Mouse (Mus musculus) c-Kit-positive CD71-positive TER-119-positive erythroid progenitor cells, embryonic 14.5 days (primary cell): ENCODE data around the gene Nap1l1.
A peak's percentile ranks its signal among the peaks of the same experiment; 100 is the strongest.
"Not testable (repeated sequence)": the region's sequence is repeated elsewhere in the genome, so short reads cannot be mapped to it uniquely, and the experiment has no call there.

Source experiments
- DNase-seq: peaks from one replicate; pipeline ENCODE4 v3.0.0-alpha.2; 2013; ENCODE audit warnings: low spot score

The Nap1l1 gene

DNA sequence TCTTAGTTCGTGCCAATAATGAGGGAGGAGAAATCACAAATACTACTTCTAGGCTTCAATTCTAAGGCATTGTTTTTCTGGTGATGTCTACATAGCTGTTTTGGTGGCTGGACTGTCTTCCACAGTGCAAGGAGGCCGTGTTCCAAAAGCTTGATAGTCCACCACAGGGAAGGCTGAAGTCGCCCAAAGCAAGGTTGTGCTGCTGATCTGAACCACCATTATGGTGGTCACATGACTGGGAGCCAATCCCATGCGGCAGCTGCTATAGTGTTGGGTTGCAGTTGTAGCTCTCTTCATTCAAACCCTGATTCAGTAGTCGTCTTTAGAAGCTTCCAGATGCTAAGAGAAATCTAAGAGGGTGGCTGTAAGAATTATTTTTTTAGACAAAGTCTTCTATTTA lies 6.6 kb downstream of the Nap1l1 start:
- DNase-seq: no peak

DNA sequence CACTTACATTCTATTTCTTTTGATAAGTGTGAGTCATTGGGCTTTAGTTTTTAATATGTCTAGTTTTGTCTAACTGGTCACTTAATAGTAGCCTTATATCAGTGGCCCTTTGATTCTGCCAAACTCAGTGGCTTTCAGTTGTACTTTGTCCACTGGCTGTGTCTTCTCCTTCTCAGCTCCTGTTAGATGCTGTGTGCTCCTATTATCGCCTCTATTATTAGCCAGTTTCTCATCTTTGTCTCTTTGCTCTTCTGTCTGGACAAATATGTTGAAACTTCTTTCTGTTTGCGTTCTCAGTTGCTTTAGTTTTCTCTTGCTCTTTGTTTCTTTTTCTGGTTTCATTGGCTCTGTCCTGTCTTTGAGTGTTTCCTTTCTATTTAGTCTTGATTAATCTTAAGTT lies 9.6 kb downstream of the Nap1l1 start:
- no peak for DNase-seq

DNA sequence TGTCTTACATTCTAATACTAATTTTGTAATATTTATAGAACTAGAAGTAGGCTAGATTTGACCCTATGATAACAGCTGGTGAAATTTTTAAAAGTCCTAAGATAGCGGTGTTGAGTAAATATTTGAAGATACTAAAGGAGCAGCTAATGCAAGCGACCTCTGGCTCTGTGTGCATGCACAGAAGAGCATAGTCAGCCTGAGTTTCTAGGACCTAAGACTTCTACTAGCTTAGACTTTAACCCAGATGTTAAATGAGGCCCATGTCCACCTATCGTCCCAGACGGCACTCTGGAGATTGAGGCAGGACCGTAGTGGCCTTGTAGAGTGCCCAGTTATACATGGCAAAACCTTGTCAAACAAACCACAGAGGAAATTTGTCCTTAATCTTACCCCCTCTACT lies 11.1 kb downstream of the Nap1l1 start:
- no peak for DNase-seq

DNA sequence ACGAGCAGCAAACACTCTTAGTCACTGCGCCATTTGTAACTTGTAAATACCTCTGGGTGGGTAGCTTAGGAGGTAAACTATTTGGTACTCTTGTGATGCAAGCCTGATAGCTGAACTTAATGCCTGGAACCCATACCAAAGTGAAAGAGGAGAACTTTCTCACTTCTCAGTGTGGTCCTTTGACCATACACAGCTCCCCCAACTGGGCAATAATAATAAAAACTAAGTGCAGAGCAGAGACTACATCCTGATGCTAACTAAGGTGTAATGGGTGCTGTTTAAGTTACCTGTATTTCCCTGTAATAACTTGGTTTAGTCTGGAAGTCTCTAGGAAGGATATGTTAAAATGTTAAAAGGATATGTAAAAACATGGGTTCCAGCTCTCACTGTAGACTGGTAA lies 15.8 kb downstream of the Nap1l1 start:
- DNase-seq: no peak

DNA sequence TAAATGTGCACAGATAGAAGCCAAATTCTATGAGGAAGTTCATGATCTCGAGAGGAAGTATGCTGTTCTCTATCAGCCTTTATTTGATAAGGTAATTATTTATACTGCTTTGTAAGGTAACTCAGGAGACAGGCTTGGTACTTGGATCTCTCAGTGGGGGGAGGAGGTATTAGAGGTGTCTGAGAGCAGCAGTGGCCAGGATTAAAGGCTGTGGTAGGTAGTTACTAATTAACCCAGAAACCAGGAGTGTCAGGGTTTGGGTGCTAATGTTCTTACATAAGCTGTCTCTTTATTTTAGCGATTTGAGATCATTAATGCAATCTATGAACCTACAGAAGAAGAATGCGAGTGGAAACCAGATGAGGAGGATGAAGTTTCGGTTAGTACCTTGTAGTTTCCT lies 17.1 kb downstream of the Nap1l1 start:
- not testable (repeated sequence) for DNase-seq

DNA sequence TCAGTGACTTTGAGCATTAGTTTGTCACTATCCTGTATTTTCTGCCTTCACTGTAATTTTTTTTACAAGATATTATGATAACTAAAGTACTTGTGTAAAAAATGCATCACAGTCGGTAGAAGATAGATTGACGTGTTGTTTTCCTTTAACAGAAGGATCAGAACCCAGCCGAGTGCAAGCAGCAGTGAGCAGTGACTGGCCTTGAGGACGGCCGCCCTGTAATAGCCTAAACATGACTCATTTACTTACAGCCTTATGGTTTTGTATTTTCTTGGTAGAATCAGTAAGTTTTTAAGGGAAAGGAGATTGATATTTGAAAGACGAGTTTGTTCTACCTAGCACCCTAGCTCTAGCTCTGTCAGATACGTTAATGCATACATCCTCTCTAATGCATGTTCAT lies 22.9 kb downstream of the Nap1l1 start:
- DNase-seq: no peak

DNA sequence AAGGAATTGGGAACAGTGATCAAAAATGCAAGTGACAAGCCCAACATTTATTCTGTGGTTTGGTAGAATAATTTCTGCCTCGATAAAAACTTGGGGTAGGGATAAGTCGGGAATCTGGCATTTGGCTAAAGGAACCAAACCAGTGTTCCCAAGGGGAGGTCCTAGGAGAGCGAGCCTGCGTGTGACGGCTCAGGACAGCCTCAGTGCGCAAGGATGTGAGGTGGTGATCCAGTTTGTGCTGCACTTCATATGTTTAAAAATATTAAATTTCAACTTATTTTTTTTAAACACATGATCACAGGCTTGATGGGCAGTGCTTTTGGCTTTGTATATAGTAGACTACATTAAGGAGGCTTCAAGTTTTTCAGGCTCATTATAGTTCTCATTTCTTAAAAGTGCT lies 26.9 kb downstream of the Nap1l1 start:
- DNase-seq: no peak

DNA sequence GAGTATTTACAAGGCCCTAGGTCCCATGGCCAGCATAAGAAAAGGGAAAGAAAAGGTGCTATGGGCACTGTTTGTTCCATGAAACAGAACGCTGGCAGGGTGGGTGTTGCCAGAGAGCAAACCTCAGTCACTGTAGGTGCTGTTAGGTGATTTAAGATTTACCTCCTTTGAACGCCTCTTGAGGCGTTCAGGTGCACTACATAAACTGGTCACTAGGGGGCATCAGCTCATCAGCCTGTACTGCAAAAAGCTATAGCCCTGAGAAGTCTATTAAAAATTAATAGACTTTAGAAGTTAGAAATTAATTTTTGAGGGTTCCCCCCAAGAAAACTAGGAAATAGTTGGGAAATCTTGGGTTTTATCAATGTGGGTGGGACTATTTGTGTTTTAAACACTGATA lies 30.0 kb downstream of the Nap1l1 start:
- DNase-seq: peak; percentile 78

DNA sequence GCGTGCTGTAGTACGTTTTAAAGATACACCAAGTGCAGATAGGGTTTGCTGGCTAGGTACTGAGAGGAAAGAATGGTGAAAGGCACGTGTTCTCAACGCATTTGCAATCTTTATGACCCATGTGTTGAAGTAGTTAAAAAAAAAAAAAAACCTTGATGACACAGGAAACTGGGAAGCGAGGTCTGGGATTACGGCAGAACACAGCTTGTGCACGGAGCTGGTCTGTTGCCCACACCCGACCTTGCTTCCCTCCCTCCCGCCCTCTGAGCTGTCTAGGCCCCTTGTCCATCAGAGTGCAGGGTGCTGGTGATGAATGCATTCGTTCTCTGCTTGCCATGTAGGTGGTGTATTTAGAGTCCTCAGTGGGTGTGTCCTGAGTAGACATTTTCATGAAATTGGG lies 30.7 kb downstream of the Nap1l1 start:
- DNase-seq: no peak

DNA sequence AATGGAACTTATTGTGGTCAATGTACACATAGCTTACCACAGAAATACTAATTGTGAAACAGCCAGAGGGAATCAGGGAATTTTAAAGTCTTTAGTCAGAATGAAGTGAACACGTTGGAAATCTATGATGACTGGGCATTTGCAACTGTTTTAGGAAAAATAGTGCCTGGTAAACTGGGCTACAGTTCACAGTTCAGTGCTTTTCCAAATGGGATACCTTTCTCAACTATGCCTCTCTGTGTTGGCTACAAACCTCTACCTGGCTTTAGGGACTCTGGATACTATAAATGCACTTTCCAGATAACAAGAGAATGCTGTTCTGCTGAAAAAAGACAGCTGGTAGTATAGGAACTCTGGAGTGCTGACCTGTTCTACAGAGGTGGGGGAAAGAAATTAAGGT lies 31.6 kb downstream of the Nap1l1 start:
- no peak for DNase-seq

DNA sequence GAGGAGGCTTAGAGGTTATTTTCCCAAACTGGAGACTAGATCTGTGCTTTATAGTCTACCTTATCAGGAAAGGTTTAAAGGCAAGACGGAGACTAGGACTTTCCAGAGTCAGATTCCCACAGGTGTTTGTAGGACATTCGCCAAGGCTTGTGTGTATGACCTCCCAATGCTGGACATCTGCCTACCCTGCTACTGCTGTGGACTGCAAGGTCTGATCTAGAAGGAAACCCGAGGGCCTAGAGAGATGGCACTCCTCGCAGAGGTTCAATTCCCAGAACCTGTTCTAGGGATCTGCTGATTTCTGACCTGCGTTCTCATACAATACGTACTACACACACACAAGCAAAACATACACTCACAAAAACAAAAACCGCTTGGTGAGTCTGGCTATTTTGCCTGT lies 32.4 kb downstream of the Nap1l1 start:
- DNase-seq: peak; percentile 25

DNA sequence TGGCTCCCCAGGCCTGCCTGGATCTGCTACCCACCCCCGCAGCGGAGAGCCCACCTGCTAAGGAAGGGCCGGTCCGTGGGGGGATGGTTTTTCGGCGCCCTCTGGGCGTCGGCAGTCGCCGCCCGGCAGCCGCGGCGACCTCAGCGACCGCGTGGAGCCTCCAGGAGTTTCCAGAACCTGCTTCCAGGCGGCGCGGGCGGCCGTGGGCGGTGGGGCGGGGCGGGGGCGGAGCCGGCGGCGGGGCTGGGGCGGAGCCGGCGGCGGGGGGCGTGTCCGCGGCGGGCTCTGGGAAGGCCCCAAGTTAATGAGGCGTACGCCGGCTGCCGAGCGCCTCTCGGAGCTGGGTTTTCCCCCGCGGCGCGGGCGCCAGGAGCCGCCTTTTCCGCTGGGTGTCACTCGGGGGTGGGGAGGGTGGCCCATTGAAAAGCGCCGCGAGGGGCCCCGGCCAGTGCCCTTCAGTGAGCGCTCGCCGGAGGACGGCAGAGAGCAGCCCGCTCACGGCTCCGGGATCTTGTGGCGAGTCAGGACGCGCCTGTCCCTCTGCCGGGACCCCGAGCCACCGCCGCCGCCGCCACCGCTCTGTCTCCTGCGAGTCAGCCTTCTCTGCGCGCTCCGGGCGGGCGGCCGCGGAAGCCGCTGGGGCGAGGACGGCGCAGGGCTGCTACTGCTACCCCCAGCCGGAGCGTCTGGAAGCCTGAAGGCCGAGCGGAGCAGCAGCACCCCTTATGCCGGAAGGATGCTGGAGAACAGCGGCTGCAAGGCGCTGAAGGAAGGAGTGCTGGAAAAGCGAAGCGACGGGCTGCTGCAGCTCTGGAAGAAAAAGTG lies 33.3 kb downstream of the Nap1l1 start, which contains the start of gene Phlda1:
Phlda1 (plus strand) TSS at position 186 of the 825 bp plus-strand sequence.
- peak; percentile 80 for DNase-seq

DNA sequence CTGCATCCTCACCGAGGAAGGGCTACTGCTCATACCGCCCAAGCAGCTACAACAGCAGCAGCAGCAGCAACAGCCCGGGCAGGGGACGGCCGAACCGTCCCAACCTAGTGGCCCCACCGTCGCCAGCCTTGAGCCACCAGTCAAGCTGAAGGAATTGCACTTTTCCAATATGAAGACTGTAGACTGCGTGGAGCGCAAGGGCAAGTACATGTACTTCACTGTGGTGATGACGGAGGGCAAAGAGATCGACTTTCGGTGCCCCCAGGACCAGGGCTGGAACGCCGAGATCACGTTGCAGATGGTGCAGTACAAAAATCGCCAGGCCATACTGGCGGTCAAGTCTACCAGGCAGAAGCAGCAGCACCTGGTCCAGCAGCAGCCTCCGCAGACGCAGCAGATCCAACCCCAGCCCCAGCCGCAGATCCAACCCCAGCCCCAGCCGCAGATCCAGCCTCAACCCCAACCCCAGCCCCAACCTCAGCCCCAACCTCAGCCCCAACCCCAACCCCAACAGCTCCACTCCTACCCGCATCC lies 34.0 kb downstream of the Nap1l1 start:
- no peak for DNase-seq

DNA sequence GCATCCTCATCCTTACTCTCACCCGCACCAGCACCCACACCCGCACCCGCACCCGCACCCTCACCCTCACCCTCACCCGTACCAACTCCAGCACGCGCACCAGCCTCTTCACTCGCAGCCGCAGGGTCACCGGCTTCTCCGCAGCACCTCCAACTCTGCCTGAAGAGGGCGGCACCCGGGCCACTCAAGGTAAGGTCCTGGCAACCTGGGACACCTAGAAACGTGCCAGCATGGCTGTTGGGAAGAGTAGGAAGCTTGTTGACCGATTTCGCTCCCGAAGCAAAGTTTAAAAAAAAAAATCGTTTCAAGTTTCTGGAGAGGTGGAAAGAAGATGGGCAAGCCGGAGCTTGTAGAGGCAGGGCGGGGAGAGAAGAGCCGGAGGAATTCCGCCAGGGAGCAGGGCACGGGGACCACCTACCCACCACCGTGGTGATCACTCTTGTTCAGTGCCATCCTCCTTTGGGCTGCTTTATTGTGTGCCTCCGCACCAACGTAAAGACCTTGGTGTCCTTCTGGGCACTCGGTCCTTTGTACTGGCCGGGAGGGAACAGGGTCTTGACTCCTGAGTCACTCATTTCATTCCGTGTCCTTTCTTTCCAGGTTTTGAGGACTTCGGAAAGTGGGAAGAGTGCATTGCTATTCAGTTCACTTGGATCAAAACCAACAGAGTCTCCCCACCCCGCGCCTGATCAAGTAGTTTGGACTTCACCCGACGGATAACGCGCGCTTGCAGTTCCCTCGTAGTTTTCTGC lies 34.6 kb downstream of the Nap1l1 start:
- DNase-seq: no peak

DNA sequence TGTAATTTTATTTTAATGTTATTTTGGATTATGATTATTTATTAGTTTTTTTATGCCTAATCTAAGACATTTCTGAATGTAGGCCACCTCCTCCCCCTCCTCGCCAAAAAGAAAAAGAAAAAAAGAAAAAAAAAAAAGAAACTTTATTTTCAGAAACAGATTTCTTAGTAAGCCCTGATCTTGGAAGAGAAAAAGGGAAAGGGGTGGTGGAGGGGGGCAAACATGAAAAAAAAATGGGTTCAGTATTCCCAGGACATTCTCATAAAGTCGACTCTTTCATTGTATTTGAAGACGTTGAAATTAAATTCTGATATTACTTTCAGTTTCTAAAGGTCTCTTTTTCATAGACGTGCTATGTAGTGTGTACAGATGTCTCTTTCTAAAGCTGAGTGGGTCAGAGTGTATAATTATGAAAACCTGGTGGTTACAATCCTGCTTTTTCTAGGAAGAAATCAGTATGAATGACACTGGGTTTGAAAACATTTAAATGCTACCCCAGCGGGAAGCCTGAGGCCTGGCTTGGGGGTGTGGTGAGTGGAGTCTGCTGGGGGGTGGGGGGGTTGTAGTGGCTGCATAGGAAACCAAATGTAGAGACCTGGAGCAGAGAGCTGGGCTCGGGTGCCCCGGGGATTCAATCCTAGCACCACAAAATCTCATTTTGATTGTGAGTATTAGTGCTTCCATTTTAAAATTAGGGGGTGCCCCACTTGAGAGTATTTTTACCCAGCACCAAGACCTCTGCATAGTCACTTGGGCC lies 35.5 kb downstream of the Nap1l1 start:
- no peak for DNase-seq

DNA sequence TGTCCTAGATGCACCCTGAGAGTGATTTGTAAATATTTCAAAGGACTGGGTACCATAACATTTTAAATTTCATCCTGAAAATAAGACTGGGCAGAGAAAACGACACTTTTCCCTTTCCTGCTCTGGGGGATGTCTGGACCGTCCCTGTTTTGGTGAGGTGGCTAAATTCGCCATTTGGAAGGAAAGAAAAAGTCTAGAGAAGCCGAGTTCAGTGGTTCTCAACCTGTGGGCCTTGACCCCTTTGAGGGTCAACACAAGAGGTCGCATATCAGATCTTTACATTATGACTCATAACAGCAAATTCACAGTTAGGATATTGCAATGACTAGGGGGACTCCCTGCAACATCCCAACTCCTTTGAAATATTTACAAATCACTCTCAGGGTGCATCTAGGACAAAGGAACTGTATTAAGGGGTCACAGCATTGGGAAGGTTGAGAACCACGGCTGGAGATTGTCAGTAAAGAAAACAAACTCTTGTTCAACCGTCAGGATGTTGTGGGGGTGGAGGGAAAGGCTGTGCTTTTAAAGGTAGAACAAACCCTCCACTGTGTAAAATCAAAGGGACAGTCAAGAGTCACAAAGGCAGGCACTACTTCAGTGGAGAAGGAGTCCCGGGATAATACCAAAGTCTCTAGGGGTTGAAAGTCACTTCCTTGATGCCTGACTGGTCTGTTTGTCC lies 36.2 kb downstream of the Nap1l1 start:
- DNase-seq: no peak

DNA sequence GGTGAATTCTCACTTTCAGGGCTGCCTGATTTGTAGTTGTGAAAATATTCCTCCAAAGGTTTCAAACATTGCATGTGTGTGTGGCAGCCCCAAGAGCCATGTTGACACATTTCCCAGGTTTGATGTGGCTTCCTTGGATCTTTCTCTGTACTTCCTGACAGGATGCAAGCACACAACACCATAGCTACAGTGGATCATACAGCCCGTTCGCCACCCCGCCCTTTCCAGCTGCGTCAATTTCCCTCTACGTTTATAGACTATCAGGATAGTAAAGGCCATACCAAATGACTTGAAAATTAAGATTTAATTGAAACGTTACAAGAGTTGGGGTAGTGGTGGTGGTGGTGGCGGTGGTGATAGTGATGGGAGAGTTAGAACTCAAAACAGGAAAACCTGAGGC lies 37.0 kb downstream of the Nap1l1 start:
- DNase-seq: no peak

DNA sequence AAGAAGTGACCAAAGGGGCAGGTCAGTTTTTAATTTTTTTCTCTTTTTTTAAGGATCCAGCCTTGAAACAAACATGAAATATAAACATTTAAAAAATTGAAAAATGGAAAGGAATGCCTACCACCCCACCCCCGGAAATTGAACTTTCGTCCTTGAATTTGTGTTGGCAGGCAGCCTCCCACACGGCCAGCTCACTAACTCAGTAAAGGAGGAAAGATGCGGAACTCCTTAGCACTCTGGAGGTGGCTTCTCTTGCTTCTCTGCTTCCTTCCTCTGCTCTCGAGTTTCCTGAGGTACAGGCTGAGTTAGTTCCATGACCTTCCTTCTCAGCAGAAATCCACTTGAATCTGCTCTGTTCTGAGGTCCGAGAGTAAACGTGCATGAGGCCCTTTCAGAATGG lies 37.8 kb downstream of the Nap1l1 start:
- no peak for DNase-seq

DNA sequence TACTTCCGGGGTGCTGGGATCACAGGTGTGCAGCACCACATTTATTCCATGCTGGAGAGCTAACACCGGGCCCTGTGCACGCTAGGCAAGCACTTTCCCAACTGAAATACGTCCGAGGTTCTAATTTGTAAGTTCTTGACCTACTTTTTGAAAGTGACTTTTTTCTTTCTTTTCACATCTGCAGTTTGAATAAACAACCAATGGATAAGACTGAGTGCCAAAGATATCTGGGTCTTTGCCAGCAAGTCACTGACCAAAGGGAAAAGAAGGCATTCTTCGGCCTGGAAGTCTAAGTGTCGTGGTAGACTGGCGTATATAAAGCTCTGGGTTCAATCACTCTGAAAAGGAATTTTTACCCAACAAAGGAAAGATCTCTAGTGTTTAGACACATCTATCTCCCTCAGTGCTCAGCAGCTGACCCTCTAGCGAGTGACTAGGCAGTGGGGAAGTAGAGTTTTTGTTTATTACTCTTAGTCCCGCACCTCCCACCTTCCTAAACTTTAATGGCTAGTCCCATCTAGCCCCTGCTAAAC lies 39.1 kb downstream of the Nap1l1 start:
- DNase-seq: no peak

DNA sequence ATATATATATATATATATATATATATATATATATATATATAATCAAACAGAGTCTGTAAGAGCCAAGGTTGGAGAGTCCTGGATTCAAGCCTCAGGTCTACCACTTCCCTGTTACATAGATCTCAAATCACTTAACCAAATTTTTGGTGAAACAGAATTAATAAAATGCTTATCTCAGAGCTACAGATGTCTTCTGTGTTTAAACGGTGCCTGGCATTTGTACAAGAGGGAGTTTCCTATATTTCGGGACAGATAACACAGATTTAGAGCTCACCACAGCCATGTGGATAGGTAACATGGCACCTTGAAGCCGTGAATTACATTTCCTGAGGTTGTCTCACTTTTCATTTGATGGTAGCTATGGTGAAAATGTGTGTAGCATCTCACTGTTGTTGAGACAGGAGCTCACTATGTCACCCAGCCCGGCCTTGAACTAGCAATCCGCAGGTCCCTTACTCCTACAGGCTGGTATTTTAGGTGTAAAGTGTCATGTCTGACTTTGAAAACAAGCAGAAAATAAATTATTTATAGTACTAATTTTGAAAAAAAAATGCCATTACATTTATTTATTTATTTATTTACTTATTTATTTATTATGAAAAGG lies 41.4 kb downstream of the Nap1l1 start:
- no peak for DNase-seq
